Mouse (Mus musculus) kidney, adult 2 months (tissue): Measurements from ENCODE around the gene Apol7b. TPM values are rescaled to one million over a fixed set of nuclear protein-coding genes. Genes with fewer than 3 reads are reported as not detected.
"Not testable (repeated sequence)": the region's sequence is repeated elsewhere in the genome, so short reads cannot be mapped to it uniquely, and the experiment has no call there.

Experiments
- DNase-seq: peaks from one replicate; pipeline ENCODE4 v3.0.0; 2021
- H3K27ac ChIP-seq: fragments of 200-500 bp; 2 replicates; pipeline ENCODE4 v1.5.1; 2012; ENCODE audit warnings: low read depth, low read length, control low read depth, inconsistent platforms; ENCODE audit not compliant: insufficient read depth
- H3K27me3 ChIP-seq: fragments of 200-500 bp; replicated peaks from 2 replicates; pipeline ENCODE4 v1.6.1; 2012; ENCODE audit warnings: mild to moderate bottlenecking, moderate library complexity, low read length, inconsistent platforms; ENCODE audit not compliant: control insufficient read depth, insufficient read depth
- H3K36me3 ChIP-seq: fragments of 200-500 bp; 2 replicates; pipeline ENCODE4 v1.6.1; 2012; ENCODE audit warnings: mild to moderate bottlenecking, moderate library complexity, low read length, inconsistent platforms; ENCODE audit not compliant: control insufficient read depth, insufficient read depth
- H3K4me1 ChIP-seq: fragments of 200-500 bp; 2 replicates; pipeline ENCODE4 v1.6.1; 2011; ENCODE audit warnings: low read length; ENCODE audit not compliant: control insufficient read depth, insufficient read depth
- H3K4me3 ChIP-seq: fragments of 200-500 bp; 2 replicates; pipeline ENCODE4 v1.5.1; 2011; ENCODE audit warnings: mild to moderate bottlenecking, low read depth, low read length, control low read depth; ENCODE audit not compliant: insufficient read depth
- CTCF ChIP-seq: fragments of 200-500 bp; conservative IDR thresholded peaks from 2 replicates; pipeline ENCODE4 v1.5.1; 2011; ENCODE audit warnings: low read depth, mild to moderate bottlenecking, control low read depth, low read length, moderate library complexity, mixed read lengths; ENCODE audit not compliant: insufficient read depth, insufficient read length
- WGBS: fragments of 180-500 bp; shearing (Covaris S2); methylation state at CpG from one replicate; pipeline ENCODE4 v1.1.7; 2018; 5-methylcytosine and 5-hydroxymethylcytosine counted together
- polyA plus RNA-seq: library from polyadenylated mRNA; depleted of rRNA; stranded (reverse); fragments of >200 nt; gene quantifications from 2 replicates; pipeline ENCODE4 v1.2.3, GENCODE M21; 2012

The Apol7b gene
- polyA plus RNA-seq, 1 experiment = not detected

GRCm38 (mm10) chr15:77422925-77423324, 24.4 kb downstream of the Apol7b start:
- H3K4me3 ChIP-seq, H3K4me1 ChIP-seq, H3K36me3 ChIP-seq, H3K27ac ChIP-seq, H3K27me3 ChIP-seq, DNase-seq: not testable (repeated sequence)
- 35% methylated on average over 5 of the region's 7 CpGs for WGBS

GRCm38 (mm10) chr15:77419657-77420056, 27.6 kb downstream of the Apol7b start:
- WGBS = no CpG with 5 or more reads among the region's 3 CpGs
- H3K27me3 ChIP-seq, DNase-seq, H3K36me3 ChIP-seq, H3K4me3 ChIP-seq, H3K27ac ChIP-seq, H3K4me1 ChIP-seq: not testable (repeated sequence)

GRCm38 (mm10) chr15:77416655-77417333, 30.5 kb downstream of the Apol7b start:
- not testable (repeated sequence) for H3K36me3 ChIP-seq, H3K4me1 ChIP-seq, H3K4me3 ChIP-seq, H3K27ac ChIP-seq, DNase-seq, H3K27me3 ChIP-seq
- whole genome bisulfite sequencing = 26% methylated on average over 4 of the region's 10 CpGs

GRCm38 (mm10) chr15:77415653-77416052, 31.6 kb downstream of the Apol7b start:
- not testable (repeated sequence) for H3K36me3 ChIP-seq, H3K27ac ChIP-seq, H3K27me3 ChIP-seq, H3K4me1 ChIP-seq, H3K4me3 ChIP-seq, DNase-seq
- 76% methylated on average over 2 of the region's 2 CpGs for WGBS

GRCm38 (mm10) chr15:77412695-77413094, 34.6 kb downstream of the Apol7b start:
- DNase-seq, H3K27ac ChIP-seq, H3K4me3 ChIP-seq, H3K4me1 ChIP-seq, H3K36me3 ChIP-seq, H3K27me3 ChIP-seq: not testable (repeated sequence)
- WGBS = 20% methylated on average over 4 of the region's 4 CpGs
- TF ChIP-seq CTCF = peak; percentile 44

- H3K36me3 ChIP-seq, H3K4me3 ChIP-seq, H3K27ac ChIP-seq, DNase-seq, H3K27me3 ChIP-seq, H3K4me1 ChIP-seq: not testable (repeated sequence)
- 85% methylated on average over 2 of the region's 4 CpGs for WGBS
These were observed 36.3 kb downstream of the Apol7b start, which contains the start of gene Apol9a for GRCm38 (mm10) chr15:77411035-77411434. Apol9a (minus strand) TSS chr15:77411135.

GRCm38 (mm10) chr15:77406370-77406769, 40.9 kb downstream of the Apol7b start:
- H3K27me3 ChIP-seq, H3K27ac ChIP-seq, H3K36me3 ChIP-seq, H3K4me3 ChIP-seq, H3K4me1 ChIP-seq, DNase-seq: not testable (repeated sequence)
- WGBS = 68% methylated on average over 10 of the region's 10 CpGs

- not testable (repeated sequence) for H3K4me3 ChIP-seq, H3K4me1 ChIP-seq, H3K36me3 ChIP-seq, H3K27ac ChIP-seq, H3K27me3 ChIP-seq
- peak; percentile 14 for DNase-seq
- TF ChIP-seq CTCF = peak; percentile 64
- 63% methylated on average over 9 of the region's 9 CpGs for WGBS
These were observed 48.3 kb downstream of the Apol7b start, which contains the start of gene Apol7a for GRCm38 (mm10) chr15:77399027-77399426. Apol7a (minus strand) TSS chr15:77399110.

- not testable (repeated sequence) for H3K4me3 ChIP-seq, H3K27me3 ChIP-seq, H3K27ac ChIP-seq, H3K4me1 ChIP-seq, DNase-seq, H3K36me3 ChIP-seq
- WGBS = 70% methylated on average over 11 of the region's 11 CpGs
These were observed 49.7 kb downstream of the Apol7b start for GRCm38 (mm10) chr15:77397450-77398132.

GRCm38 (mm10) chr15:77393832-77394231, 53.5 kb downstream of the Apol7b start:
- not testable (repeated sequence) for H3K4me1 ChIP-seq, H3K36me3 ChIP-seq, H3K4me3 ChIP-seq, DNase-seq, H3K27ac ChIP-seq, H3K27me3 ChIP-seq
- 67% methylated on average over 3 of the region's 3 CpGs for WGBS
